Mouse (Mus musculus) spleen, postnatal 10 days (tissue): ENCODE measurements around the gene Sel1l.

ENCODE experiments used
- DNase-seq, 2 experiments: peaks; one replicate each; pipeline ENCODE4 v3.0.0; 2021 to 2022; ENCODE audit warnings: low spot score in 2 of 2

Gene Sel1l

DNA sequence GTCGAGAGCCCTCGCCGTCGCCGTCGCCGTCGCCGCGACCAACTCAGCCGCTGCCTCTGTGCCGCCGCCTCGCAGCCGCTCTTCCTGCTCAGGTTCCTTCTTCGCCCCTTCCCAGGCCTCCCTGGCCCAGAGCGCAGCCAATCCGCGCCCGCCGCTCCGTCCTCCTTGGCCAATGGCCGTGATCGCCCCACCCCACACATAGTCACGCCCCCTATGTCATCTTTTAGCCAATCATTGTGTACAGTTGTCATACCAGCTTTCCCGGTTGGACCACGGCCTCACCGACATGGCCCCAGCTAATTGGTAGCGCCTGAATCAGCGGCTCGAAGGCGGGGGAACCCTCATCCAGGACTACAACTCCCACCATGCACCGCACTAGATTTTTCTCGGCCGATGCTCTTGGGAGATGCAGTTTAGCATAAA is at the start of gene Sel1l:
Gene Sel1l (minus strand): TSS at position 113 of the 423 bp plus-strand sequence.
- peak; percentile 90 to 97 for DNase-seq

DNA sequence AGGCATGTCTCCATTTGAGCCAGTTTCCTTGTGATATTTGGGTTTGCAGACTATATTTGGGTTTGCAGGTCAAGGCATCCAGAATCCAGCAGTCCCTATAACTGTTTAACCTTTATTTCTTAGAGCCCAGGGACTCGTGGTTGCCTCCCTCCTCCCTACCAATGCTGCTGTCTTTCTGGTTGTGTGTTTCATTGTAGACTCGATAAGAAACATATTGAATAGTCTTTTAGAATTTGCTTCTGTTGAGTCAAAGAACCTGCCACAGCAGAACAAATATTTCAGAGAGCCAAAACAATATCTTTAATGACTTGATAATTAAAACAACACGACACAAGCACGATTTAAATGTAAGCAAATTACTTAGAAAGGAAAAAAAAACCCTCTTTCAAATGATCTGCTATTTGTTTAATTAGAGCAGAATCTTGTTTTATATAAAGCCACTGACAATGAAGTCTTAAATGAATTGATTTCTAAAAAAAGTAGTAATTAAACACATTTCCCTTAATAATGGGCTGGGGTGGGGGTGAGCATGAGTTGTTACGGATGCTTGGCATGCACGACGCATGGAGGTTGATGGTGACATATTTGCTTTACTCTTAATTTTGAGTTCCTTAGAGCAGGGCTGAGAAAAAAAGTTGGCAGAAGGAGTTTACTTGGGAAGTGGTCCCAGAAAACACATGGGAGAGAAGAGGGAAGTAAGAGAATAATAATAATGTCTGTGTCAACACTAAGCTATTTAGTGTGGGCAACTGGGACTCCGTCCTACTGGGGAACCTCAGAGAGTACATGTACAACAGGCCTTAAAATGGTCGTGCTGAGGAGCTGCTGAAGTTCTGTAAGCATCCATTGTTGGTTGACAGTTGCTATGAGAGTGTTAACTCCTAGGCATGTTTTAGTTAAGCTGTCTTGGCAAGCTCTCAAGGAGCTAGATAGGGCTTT is 43.9 kb upstream of the Sel1l start:
- no peak for DNase-seq

DNA sequence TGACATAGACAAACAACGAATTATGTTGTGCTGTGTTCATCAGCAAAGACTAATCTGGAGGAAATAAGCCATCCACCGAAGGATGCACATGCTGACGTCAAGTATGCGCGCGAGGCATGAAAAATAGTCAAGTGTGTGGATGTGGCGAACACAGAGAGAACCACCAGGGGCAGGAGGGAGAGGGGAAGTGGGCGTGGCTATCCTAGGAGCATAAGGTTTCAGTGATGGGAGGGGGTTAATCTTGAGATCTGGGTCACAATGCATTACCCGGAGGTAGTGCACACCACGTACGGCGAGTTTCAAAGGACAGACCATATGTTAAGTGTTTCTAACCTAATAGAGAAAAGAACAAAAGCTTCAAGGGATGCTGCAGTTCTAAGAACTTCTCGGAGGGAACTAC is 31.5 kb upstream of the Sel1l start:
- DNase-seq = no peak

DNA sequence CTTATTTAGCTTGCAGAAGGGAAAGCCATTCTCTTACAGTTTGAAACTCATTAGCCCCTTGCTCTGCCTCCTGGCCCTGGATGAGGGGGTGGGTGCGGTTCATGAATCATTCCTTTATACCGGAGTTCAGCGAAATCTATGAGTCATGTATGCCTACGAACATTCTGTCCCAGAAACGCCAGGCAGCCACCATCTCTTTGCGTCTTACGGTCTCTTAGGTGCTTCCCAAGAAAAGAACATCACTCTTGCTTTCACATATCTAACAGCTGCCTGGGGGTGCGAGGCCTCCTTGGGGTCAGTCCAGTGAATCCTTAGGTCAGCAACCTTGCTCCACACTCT is 29.9 kb upstream of the Sel1l start:
- DNase-seq = no peak

DNA sequence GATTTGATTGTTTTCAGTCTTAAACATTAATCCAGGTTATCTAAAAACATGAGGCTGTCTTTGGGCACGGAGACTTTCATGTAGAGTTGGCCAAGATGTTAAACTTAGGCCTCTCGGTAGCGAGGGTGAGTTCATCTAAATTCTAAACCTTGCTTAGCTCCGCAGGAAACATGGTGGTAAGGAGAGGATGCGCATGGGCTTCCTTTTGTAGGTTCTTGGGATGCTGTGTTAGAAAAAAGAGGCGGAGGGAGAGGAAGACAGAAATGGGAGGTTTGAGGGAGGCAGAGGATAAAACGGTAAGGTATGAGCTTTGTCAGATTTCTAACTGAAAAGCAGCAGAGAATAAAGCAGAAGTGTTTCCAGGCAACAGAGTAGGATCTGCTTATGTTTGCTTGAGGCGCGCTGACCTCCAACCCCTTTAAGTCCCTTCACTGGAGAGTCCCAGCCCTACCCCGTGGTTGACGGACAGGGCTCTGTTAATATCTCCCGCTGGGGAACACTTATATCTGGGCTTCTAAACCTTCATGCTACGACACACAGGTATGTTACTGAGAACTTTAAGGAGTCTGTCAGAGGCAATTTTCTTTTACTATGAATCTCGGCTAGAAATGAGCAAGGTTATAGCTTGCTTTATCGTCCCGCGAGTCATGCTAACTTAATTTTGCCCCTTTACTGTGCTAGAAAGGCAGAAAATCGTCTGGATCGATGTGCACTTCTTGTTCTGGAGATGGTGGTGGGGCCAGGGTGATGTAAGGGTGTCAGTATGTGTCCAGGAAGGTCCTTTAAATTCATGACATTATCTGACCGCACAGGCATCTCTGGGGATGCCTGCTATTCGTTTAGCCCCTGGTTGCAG is 29.3 kb upstream of the Sel1l start:
- DNase-seq = no peak

DNA sequence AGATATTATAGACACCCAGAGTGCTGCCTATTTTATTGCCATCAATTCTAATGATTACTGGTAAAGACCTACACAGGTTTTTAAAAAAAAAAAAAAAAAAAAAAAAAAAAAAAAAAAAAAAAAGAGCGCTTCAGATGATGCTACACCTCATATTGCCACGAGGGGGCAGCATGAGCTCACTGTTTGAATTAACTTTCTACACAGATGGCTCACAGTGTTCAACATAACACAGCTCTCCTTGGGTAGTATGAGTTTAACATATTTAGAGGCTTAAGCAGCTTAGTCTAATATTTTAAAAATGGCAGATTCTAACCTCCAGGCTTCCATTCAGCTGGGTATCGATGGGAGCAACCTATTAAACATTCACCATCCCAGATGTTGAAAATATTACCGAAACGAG is 28.7 kb upstream of the Sel1l start:
- peak in 1 of 2 experiments; percentile 50 for DNase-seq

DNA sequence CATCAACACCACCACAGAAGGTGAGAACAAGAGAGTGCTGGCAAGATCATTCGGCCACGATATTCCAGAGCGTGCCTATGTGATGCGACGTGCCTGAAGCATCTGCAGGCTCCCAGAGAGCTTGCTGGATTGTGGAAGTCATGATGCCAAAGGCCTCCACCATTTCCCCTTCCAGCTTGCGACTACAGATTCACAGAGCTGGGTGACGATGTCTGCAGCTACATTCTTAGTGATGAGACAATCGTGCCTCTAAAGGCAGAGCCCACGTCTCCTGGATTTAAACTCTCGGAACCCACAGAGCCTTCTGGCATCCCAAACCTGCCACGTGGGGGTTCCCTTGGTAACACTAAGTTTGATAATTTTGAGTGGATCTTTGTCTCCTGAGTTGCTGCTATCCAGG is 21.7 kb upstream of the Sel1l start:
- DNase-seq = no peak

DNA sequence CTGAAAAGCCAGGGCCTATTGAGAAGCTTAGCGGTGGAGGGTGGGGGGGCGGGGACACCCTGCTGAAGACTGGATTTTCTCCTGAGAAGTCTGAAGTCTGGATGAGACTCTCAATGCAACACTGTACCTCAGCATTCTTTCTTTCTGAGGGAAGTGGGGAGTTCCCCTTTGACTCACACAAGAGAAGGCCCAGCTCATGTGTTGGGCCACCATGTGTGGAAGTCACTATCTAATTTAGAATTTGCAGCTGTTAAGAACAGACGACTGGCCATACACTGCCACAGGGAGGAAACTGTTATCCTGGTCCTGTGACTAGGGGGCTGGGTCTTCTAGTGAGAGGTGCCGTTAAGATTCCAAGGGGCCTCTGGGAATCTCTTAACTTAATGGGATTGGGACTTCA is 20.4 kb upstream of the Sel1l start:
- DNase-seq = no peak

DNA sequence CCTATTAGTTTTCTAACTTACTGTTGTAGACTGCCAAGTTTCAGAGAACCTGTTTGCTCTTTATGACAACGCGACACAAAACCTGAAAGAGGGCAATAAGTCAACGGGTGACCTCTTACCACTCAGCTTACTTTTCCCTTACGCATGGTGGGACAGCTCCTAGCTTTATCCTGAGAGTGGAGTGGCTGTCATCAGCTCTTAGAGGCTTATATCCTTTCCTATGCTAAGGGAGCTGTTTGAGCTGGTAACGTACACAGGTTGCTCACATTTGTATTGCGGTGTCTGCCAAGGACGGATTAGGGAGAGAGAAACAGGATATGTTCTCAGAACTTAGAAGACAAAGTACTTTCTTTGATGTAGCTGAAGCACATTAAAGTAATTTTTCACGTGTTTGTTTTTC is 5.4 kb upstream of the Sel1l start:
- DNase-seq = no peak

DNA sequence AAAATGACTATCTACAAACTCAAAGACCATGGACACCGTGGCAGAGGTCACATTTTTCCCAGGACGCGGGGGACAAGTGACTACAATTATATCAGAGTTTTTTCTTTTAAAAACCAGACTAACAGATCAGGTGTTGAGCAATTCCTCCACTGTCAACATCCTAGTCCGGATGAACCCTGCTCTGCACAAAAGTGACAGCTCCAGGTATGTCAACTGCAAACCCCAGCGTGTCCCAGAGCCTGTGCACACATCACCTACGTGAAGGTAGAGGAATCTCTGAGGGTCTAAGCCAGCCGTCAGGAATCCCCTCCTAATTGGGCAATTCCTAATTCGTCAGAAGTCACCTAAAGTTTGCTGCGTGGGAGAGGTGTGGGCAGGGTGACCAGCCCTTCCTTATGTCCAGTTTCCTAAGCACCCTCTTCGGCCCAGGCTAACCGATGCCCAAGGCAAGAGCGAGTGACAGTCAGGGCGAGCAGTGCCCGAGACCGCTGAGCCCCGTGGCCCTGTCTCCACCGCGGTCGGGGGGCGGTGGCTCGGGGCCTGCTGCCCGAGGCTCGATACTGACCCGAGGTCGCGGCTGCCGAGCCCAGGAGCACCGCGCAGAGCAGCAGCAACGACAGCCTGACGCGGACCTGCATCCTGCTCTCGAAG is 438 bp downstream of the Sel1l start:
- no peak for DNase-seq

DNA sequence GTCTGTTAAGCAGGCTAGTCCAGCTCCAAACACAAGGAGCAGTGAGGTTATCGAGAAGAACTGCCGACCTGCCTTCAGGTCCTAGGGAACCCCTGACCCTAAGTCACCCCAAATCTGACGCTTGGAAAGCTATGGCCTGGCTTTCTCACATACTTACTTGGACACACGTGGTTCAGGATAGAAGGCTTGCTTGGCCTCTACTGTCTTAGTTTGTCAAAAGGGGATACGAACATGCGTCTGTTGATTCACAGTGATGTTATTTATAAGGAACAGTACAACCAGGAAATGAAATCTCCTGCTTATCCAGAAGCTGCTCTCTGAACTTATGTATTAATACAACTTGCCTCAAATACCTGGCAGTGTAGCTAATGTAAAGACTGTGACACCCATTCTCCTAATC is 2.9 kb downstream of the Sel1l start:
- DNase-seq = no peak

DNA sequence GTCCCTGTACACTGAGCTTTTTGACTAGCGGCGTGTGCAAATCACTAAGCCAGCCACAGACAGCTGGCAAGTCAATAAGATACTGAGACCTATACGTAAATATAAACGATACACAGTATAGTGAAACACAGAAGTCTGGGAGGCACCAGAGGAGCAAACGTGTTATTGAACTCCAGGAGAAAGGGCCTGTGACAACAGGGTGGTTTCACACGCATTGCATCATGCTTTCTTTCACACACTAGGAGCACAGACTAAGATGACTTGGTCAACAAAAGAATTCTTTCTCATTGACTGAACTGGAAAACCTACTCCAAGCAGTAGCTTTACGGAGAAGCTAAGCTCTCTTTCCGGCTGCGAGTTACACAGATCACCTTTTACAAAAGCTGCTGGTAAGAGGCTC is 3.6 kb downstream of the Sel1l start:
- DNase-seq = no peak

DNA sequence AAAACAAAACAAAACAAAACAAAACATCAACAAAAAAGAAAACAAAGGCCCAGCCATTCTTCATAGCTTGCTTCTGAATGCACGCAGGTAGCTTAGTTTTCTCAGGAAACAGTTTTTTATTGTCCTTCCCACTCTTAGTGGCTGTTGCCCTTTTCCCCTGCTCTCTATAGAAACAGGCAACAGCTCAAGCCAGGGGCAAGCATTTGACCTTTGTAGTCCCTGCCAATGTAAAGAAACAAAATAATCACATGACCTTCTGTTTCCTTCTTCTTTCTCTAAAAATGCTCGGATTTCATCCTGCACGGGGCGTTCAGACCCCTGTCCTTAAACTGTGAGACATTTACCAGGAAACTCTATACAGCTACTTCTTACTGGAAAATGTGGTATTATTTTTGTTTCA is 4.4 kb downstream of the Sel1l start:
- no peak for DNase-seq

DNA sequence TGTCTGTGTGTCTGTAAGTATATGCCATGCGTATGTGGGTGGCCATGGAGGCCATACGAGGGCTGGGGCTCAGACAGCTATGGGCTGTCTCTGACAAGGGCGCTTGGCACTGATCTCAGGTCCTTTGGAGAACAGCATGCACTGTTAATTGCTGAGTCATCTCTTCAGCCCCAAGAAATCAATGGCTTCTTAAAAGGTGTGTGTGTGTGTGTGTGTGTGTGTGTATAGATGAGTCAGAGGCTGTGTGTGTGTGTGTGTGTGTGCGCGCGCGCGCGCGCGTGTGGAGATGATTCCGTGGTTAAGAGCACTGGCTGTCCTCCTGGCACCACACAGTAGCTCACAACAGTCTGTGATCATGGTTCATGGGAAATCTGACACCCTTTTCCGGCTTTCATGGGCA is 5.1 kb downstream of the Sel1l start:
- no peak for DNase-seq

DNA sequence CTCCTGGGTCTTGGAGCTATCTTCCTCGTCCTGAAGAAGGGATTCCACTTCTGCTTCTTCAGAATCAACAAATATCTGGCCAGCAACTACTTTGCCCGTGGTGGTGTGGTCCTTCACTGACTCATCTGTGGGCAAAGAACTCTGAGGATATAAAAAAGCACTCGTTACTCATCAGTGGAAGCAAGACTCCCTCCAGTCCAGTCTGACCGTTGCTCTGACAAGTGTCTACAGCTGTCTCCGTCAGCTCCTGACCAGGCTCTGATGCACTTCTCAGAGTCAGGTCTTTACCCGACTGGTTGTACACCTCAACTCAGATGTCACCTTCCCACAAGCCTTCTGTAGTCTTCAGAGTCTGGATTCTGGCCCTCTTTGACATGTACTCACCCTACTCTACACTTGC is 7.2 kb downstream of the Sel1l start:
- no peak for DNase-seq

DNA sequence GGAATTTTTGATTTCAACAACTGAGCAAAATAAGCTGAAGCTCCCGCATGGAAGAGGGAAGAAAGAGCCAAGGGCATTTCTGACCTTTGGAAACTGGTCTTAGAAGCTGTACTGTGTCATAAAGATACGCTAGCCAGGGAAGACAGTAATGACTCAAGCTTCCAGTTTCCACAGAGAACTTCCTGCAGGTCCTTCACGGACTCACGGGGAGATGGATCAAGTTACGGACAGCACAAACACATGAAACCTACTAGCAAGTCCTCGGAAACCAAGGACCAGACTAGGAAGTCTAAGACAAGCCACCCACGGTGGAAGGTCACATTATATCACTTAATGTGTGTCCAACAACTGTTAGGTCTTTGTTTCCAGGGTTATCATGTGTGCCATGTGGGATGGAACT is 10.7 kb downstream of the Sel1l start:
- no peak for DNase-seq

DNA sequence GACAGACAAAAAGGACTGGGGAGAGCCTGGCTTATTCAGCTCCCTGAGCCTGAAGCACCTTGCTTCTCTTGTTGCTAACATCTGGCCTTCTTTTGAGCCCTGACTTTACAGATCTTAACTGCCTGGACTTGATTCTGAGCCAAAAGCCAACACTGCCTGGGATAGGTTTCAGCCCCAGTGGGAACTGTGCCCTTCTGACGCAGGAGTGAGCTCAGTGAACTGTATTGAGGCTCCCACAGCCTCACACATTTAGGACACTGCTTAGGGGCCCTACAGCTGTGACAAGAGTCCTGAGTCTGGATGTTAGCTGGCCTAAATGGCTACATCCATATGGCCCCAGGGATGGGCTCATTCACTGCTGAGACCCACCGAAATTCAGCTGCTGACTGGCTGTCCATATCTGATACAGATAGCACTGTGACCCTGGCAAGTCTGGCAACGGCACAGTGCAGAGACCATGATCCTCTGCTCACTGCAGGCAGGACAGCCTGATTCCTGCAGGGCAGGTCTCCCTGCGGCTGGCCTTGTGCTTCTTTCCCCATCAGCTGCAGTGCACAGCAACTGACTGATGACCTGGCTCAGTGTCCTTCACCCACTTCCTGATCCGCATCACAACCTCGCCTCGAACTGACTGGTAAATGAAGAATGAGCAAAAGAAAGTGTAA is 11.4 kb downstream of the Sel1l start:
- DNase-seq = no peak

DNA sequence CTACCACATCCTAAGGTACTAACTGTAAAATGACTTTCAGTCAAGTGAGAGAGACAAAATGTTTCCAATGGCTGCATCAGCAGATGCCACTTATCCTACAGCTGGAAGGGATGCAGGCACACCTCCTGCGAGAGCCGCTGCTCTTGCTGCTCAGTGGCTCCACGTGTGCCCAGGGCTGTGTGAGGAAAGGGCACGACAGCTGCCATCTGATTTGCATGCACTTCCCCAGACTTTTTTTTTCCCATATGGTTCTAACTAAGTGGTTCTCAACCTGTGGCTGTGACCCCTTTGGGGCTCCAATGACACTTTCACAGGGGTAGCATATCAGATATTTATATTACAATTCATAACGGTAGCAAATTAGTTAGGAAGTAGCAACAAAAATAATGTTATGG is 15.0 kb downstream of the Sel1l start:
- DNase-seq = no peak

DNA sequence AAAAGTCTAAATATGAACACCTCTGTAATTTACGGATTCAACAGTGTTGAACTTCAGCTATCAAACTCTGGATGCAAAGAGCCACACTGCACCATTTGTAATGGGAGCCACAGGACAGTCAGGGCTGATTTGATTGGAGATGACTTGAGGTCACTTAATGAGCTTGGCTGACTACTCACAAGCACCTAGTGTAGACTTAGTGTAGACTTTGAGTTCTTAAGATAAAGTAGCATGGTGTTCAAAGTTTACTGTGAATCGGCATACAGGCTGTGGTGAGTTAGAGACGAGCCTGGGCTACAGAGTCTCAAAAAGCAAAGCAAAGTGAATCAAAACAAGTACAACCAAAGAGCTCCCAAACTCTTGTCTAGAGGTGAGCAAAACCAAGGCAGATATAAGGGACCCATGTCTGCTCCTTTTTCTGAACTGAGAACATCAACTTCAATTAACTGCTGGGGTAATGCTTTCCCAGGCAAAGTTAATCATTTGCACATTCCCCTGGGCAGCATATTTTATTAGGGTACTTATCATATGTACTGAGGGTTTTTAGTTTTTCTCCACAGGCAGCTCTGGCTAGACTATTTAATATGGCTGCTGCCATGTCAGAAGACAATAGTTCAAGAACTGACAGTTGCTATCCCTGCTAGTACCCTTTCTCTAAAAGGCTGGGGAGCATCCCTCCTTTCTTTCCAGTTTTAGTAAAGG is 15.6 kb downstream of the Sel1l start:
- DNase-seq = no peak

DNA sequence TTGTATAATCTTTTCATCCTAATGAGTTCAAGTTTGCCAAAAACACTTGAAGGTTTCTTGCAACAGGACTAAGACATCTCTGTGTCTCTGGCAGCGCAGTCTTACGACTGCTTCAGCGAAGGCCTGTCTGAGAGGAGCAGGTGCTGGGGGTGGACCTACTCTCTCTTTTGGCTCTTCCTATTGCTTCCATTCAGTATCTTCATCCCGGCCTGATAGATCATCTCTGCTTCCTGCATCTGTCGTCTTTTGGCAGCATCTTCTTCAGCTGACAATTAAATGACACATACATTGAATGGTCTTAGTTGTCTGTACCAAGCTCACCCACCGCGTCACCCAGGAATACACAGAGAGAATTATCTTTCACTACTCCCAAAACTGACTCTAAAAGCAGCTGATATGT is 17.5 kb downstream of the Sel1l start:
- no peak for DNase-seq

DNA sequence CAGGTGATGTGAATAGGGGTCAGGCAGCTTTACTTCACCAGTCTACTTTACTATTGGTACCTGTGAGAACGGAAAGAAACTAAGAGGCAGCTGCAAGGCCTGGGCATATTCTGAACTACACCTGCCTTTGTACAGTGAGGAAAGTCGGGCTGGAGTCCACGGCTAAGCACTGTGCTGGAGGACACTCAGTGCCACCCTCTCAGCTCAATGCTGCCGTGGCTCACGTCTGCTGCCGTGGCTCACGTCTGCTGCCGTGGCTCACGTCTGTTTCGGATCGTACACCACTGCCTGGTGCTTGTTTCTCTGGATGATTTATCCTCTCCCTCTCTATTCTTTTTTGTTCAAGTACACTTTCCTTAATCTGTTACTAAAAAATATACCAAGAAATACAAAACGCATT is 28.5 kb downstream of the Sel1l start:
- no peak for DNase-seq
